Mouse (Mus musculus): ENCODE results near the gene Ccdc57.
"Not testable (repeated sequence)": the region's sequence is repeated elsewhere in the genome, so short reads cannot be mapped to it uniquely, and the experiment has no call there.

Gene Ccdc57

GRCm38 (mm10) chr11:120903159-120903850 lies 29.4 kb downstream of the Ccdc57 start:
- DNase-seq (ENCODE audit: low read depth, low spot score): no peak

GRCm38 (mm10) chr11:120902487-120903142 lies 30.1 kb downstream of the Ccdc57 start:
- DNase-seq (ENCODE audit: low read depth, low spot score): no peak

- no peak for DNase-seq (ENCODE audit: low read depth, low spot score)
These were observed 30.8 kb downstream of the Ccdc57 start for GRCm38 (mm10) chr11:120901729-120902486.

- DNase-seq (ENCODE audit: low read depth, low spot score): no peak
These were observed 32.1 kb downstream of the Ccdc57 start for GRCm38 (mm10) chr11:120900276-120901244.

GRCm38 (mm10) chr11:120898114-120898548 lies 34.5 kb downstream of the Ccdc57 start:
- DNase-seq (ENCODE audit: low read depth, low spot score): no peak

- DNase-seq (ENCODE audit: low read depth, low spot score): no peak
These were observed 37.2 kb downstream of the Ccdc57 start for GRCm38 (mm10) chr11:120895441-120895840.

GRCm38 (mm10) chr11:120894397-120894796 lies 38.3 kb downstream of the Ccdc57 start:
- DNase-seq (ENCODE audit: low read depth, low spot score): no peak

- DNase-seq (ENCODE audit: low read depth, low spot score): no peak
These were observed 43.5 kb downstream of the Ccdc57 start for GRCm38 (mm10) chr11:120889216-120889615.

GRCm38 (mm10) chr11:120888718-120889117 lies 44.0 kb downstream of the Ccdc57 start:
- DNase-seq (ENCODE audit: low read depth, low spot score): no peak

GRCm38 (mm10) chr11:120887502-120887901 lies 45.2 kb downstream of the Ccdc57 start:
- no peak for DNase-seq (ENCODE audit: low read depth, low spot score)

GRCm38 (mm10) chr11:120886462-120886861 lies 46.2 kb downstream of the Ccdc57 start:
- no peak for DNase-seq (ENCODE audit: low read depth, low spot score)

GRCm38 (mm10) chr11:120883601-120884000 lies 49.1 kb downstream of the Ccdc57 start:
- no peak for DNase-seq (ENCODE audit: low read depth, low spot score)

GRCm38 (mm10) chr11:120882931-120883330 lies 49.7 kb downstream of the Ccdc57 start:
- no peak for DNase-seq (ENCODE audit: low read depth, low spot score)

- no peak for DNase-seq (ENCODE audit: low read depth, low spot score)
These were observed 59.5 kb downstream of the Ccdc57 start for GRCm38 (mm10) chr11:120873206-120873605.

GRCm38 (mm10) chr11:120871521-120871920 lies 61.2 kb downstream of the Ccdc57 start:
- no peak for DNase-seq (ENCODE audit: low read depth, low spot score)

- DNase-seq (ENCODE audit: low read depth, low spot score): no peak
These were observed 66.9 kb downstream of the Ccdc57 start for GRCm38 (mm10) chr11:120865816-120866215.

- no peak for DNase-seq (ENCODE audit: low read depth, low spot score)
These were observed 69.9 kb downstream of the Ccdc57 start for GRCm38 (mm10) chr11:120862819-120863218.

- DNase-seq (ENCODE audit: low read depth, low spot score): not testable (repeated sequence)
These were observed 76.7 kb downstream of the Ccdc57 start for GRCm38 (mm10) chr11:120855938-120856337.

GRCm38 (mm10) chr11:120853788-120854187 lies 78.9 kb downstream of the Ccdc57 start:
- DNase-seq (ENCODE audit: low read depth, low spot score): no peak

- DNase-seq (ENCODE audit: low read depth, low spot score): no peak
These were observed 79.5 kb downstream of the Ccdc57 start for GRCm38 (mm10) chr11:120853158-120853557.
